Mouse (Mus musculus) frontal cortex, postnatal 10 days (tissue): ENCODE results near the gene Cfap61.

Experiments
- DNase-seq, 2 experiments: peaks; one replicate each; pipeline ENCODE4 v3.0.0; 2022; ENCODE audit warnings: low spot score in 2 of 2, mixed read lengths in 1 of 2

The Cfap61 gene

DNA sequence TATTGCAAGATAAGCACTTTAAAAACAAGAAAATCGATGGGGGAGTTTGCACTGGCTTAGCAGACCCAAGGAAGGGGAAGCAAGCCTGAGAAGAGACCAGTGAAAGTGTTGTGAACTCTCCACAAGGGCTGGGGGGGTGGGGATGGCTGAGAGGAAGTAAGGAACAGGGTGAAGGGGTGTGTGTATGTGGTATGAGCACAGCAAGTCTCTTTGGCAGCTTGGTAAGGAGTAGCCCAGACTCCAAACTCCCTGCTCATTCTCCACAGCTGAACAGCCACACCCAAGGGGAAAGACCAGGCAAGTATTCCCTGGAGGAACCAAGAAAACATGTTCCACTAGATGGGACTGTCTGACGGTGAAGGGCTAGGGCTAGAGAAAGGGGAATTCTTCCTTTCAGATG lies 76.2 kb downstream of the Cfap61 start:
- no peak for DNase-seq

GRCm38 (mm10) chr2:146015341-146016186 lies 81.0 kb downstream of the Cfap61 start:
- DNase-seq: no peak

GRCm38 (mm10) chr2:146022846-146023245 lies 88.3 kb downstream of the Cfap61 start:
- DNase-seq: no peak

DNA sequence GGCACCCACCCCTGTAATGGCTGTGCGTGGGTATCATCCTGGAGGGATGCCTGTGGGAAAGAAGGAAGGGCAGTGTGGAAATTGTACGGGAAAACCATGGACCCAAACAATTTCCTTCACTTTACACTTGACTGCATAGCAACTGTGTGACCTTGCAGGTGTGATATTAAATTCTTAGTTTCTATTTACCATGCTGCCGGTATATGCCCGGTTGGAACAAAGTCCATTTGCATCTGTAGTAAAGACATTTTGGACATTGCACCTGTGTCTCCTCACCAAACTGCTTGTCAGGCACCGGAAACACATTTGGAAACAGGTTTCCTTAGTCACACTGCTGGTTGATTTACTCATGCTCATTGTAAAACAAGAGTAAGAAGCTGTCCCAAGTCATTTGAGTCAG lies 109.1 kb downstream of the Cfap61 start:
- DNase-seq: no peak

- DNase-seq: peak; percentile 34 to 38
Measured at GRCm38 (mm10) chr2:146044926-146045890, 110.6 kb downstream of the Cfap61 start.

DNA sequence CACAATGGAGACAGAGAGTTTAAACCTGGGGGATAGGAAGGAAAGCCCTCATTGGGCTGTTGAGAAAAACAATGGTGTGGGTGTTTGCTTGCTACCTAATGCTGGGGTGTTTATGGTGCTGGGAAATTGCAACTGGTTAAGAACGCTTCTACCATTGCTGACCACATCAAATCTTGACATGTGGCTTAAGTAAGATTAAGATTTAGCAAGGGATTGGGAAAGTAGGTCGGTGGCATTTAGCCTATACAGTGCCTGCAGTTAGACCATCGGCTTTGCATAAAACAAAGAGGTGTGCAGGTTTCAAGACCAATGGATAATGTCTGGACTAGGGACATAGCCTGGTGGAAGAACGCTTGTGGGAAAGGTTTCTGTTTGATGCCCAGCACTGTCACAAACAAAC lies 113.1 kb downstream of the Cfap61 start:
- DNase-seq: no peak

DNA sequence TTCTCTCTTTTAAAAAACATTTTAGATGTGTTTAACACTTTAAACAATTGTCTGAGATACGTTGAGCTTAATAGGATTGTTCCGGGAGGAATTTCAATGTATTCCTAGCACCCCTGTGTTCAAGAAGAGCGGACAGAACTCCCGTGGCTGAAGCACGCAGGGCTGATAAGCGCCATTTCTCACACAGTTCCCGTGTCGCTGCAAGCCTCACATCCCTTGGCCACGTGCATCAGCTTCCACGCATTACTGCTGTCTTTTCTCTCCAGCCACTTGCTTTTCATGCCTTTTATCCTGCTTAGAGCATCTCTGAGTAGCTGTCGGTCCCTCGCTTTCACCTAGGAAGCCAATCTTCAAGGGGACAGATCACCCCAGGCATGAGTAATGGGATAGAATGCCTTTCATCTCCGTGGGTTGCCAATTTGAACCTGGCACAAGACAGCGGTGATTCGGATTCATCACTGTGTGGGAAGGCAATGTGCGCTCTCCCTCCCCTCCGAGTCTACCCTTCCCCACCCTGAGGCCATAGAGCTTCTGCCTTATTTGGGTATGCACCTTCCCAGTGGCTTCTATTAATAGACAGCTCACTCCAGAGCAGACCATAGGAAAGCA lies 113.7 kb downstream of the Cfap61 start:
- DNase-seq: no peak

GRCm38 (mm10) chr2:146049339-146049738 lies 114.8 kb downstream of the Cfap61 start:
- DNase-seq: no peak

DNA sequence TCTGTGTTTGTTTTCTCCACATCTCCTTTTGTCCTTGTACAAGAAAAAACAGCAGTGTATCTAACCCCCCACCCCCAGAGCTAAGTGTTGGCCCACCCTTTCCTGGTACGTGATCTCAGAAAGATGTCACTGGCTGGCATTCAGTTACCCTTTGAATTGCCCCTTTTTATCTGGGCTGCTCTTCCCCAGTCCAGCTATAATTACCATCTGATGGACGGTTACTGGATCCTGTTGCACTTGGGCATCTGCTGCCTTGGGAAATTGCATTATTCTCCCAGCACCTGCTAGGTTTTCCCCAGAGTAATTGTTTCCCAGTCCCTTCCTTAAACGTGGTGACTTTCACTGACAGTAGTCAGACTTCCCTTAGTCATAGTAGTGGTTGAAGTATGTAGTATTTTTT lies 115.5 kb downstream of the Cfap61 start:
- DNase-seq: no peak

DNA sequence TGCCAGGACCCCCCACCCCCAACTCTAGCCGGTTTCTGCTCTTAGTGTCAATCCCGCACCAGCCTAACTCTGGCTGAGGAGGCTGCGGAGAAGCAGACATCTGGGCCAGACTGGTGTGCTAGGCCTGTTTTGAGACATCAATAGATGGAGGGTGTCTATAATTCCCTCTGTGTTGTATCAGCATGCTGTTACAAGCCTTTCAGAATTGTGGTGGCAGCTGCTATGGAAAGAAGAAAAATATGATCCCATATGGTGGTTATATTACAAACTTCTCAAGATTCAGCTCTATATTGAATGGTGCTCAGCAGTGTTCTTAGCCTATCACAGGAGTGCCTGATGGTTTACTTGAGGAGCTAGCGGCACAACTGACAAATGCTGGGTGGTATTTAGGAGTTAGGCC lies 116.8 kb downstream of the Cfap61 start:
- DNase-seq: no peak

DNA sequence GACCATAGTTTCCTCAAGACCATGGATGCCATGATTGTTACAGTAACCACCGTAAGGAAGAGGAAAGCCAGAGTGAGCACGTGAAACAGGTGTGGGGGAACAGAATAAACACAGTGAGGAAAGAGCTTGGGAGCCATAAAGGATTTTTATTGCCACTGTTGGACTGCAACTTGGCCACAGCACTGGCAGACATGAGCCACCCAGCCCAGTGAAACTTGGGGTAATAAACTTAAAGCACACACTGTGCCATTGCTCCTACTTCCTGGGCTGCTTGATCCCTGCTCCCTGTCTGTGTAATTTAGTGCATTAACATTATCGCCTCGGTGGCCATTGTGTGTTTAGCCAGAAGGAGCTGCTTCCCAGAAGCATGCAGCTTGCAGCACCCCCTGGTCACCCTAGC lies 122.5 kb downstream of the Cfap61 start:
- DNase-seq: no peak

GRCm38 (mm10) chr2:146058791-146059190 lies 124.2 kb downstream of the Cfap61 start:
- DNase-seq: no peak

- DNase-seq: no peak
Measured at GRCm38 (mm10) chr2:146061421-146062300, 127.1 kb downstream of the Cfap61 start.

- no peak for DNase-seq
Measured at GRCm38 (mm10) chr2:146062330-146063092, 127.9 kb downstream of the Cfap61 start.

DNA sequence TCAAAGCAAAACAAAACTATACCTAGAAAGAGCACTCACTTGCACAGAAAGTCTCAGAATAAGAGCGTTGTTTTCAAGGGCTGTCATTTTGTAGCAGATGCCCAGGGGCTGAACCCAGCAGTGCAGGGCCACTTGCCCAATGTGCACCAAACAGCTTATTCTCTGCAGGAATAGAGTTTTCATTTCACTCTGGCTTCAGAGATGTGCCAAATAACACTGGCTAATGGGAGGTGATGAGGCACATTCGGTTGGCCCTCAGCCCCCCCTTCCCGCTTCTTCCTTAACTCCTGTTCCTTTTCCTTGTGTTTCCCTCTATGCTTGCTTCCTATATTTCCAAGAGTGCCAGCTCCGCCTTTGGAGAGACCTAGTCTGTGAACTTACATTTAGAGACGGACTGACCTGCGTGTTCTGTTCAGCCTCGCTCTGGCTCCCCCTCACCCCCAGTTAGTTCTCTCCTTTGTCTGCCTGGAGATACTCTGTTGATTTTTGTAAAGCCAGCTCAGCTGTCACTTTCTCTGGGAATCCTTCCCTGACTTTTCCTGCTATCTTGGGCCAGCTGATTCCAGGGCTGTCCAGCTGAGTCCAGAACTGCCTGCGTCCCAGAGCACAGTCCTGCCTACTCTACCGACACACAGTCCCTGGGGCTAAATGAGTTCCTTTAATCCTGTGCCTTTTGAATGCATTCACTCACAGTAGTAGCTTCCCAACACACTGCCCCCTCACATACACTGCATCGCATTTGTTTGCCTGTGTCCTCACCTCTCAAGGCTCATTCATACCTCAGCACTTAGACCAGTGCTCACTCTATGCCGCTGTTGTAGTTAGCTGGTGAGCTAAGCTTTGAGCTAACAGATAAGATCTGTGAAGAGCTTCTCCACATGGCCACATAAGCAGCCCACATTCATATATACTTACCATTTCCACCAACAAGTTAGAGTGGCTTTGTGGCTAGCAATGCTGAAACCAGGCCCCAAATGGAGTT lies 128.8 kb downstream of the Cfap61 start:
- no peak for DNase-seq

- no peak for DNase-seq
Measured at GRCm38 (mm10) chr2:146067364-146067763, 132.8 kb downstream of the Cfap61 start.

GRCm38 (mm10) chr2:146073300-146073699 lies 138.7 kb downstream of the Cfap61 start:
- DNase-seq: no peak

DNA sequence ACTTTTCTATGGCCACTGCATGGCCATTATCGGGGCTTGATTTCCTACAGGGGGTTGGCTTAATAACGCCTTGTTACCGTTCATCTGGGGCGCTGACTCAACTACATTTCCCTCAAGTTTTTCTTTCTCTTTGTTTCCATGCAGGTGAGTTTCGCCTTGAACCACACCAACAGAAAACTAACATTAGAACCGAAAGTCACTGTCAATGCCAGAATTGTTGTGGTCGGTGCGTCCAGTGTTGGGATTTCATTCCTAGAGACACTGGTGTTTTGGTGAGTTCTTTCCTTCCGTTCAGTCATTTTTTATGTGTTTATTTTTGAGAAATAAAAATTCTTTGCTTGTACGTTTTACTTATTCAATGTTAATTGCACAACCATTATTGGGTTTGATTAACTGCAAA lies 142.5 kb downstream of the Cfap61 start:
- no peak for DNase-seq

DNA sequence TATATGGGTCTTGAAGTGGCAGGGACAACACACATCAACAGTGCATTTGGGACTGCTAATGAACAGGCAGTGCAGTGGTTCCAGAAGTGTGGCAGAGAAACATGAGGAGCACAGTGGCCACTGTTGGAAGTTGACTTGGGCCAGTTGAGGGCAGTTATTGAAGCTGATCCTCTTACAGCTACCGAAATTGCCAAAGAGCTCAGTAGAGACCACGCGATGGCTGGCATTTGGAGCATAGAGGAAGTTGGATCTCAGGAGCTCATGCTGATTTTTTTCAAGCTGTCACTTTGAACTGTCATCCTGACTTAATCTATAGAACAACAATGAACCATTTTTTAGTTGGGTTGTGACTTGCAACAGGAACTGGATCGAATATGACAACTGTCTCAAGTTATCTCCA lies 145.7 kb downstream of the Cfap61 start:
- no peak for DNase-seq
